Mouse (Mus musculus) G1E (cell line): Measurements from ENCODE around the gene Kcnk12. TPM values are rescaled to one million over a fixed set of nuclear protein-coding genes. Genes with fewer than 3 reads are reported as not detected.

Experiments used
- ATAC-seq: 2 replicates; pipeline ENCODE4 v1.8.0; 2016; ENCODE audit warnings: mild to moderate bottlenecking; ENCODE audit not compliant: insufficient number of reproducible peaks, poor library complexity, low FRiP score, severe bottlenecking; ENCODE audit errors: extremely low read depth
- DNase-seq: peaks from one replicate; pipeline ENCODE4 v3.0.0; 2012; ENCODE audit warnings: low spot score
- H3K27me3 ChIP-seq: 2 replicates; pipeline ENCODE4 v1.6.1; 2012; ENCODE audit warnings: mild to moderate bottlenecking, low read length, inconsistent platforms; ENCODE audit not compliant: insufficient read depth
- H3K36me3 ChIP-seq: replicated peaks from 2 replicates; pipeline ENCODE3; 2012; ENCODE audit warnings: mild to moderate bottlenecking, inconsistent platforms
- H3K4me1 ChIP-seq: 2 replicates; pipeline ENCODE4 v1.6.1; 2012; ENCODE audit warnings: low read depth, low read length, inconsistent platforms, mixed read lengths; ENCODE audit not compliant: insufficient read depth
- H3K4me3 ChIP-seq: 2 replicates; pipeline ENCODE4 v1.5.1; 2012; ENCODE audit warnings: low read depth, mild to moderate bottlenecking, inconsistent platforms, low read length, moderate library complexity, mixed read lengths
- H3K9me3 ChIP-seq: replicated peaks from 2 replicates; pipeline ENCODE4 v1.6.1; 2012; ENCODE audit warnings: inconsistent platforms
- CTCF ChIP-seq: IDR thresholded peaks from 2 replicates; pipeline ENCODE4 v1.5.1; 2012; ENCODE audit warnings: low read depth, low read length, inconsistent platforms, mixed read lengths
- GATA1 ChIP-seq: IDR thresholded peaks from 2 replicates; pipeline ENCODE4 v1.6.1; 2012; ENCODE audit warnings: borderline replicate concordance, low read length, inconsistent platforms, mixed read lengths
- GATA2 ChIP-seq: IDR thresholded peaks from 2 replicates; pipeline ENCODE4 v1.6.1; 2012; ENCODE audit warnings: low read depth, low read length, inconsistent platforms, borderline replicate concordance
- POLR2AphosphoS5 ChIP-seq: IDR thresholded peaks from 2 replicates; pipeline ENCODE4 v1.6.1; 2012; ENCODE audit warnings: low read depth, low read length, inconsistent platforms; ENCODE audit not compliant: insufficient replicate concordance
- TAL1 ChIP-seq: conservative IDR thresholded peaks from 2 replicates; pipeline ENCODE4 v1.6.1; 2012; ENCODE audit warnings: low read depth, low read length, inconsistent platforms, mixed read lengths
- polyA plus RNA-seq: library from polyadenylated mRNA; stranded (reverse); fragments of >175 nt; gene quantifications from 2 replicates; pipeline ENCODE4 v1.2.3, GENCODE M21; 2012
- total RNA-seq, 2 experiments: library from RNA; stranded (forward) in 1 of 2; stranded (reverse) in 1 of 2; fragments of 200-1000 nt in 1 of 2; fragments of >200 nt in 1 of 2; fragmentation: Nextera tagmentation in 1 of 2; gene quantifications; 2 replicates each; pipeline ENCODE4 v1.2.3; 2014 to 2017

Kcnk12 gene
- total and polyA plus RNA-seq, 3 experiments, result not detected

GRCm38 (mm10) chr17:87790661-87791060 lies 7.1 kb downstream of the Kcnk12 start:
- DNase-seq (no peak), ATAC-seq (no peak)
- Histone ChIP-seq H3K9me3 (peaks cover 8% of the 10 kb centered on the region), H3K4me3 (no peak overlapping the region), H3K36me3 (no peaks in the 10 kb centered on the region), H3K27me3 (no peaks in the 10 kb centered on the region), H3K4me1 (no peaks in the 10 kb centered on the region)
- TF ChIP-seq TAL1, result no peak
- no peak for TF ChIP-seq GATA2

- ATAC-seq, result no peak
- H3K36me3 ChIP-seq, result no peaks in the 10 kb centered on the region
- H3K27me3 ChIP-seq, result no peaks in the 10 kb centered on the region
- no peaks in the 10 kb centered on the region for H3K4me1 ChIP-seq
- no peak for DNase-seq
- peaks cover 20% of the 10 kb centered on the region for H3K9me3 ChIP-seq
- TF ChIP-seq POLR2AphosphoS5, result no peak
- TF ChIP-seq CTCF, result no peak
- no peak for TF ChIP-seq GATA2
- TF ChIP-seq GATA1, result no peak
- no peak for TF ChIP-seq TAL1
- no peak overlapping the region for H3K4me3 ChIP-seq
These were observed 9.6 kb downstream of the Kcnk12 start for GRCm38 (mm10) chr17:87788216-87788615.

GRCm38 (mm10) chr17:87787711-87788110 lies 10.1 kb downstream of the Kcnk12 start:
- Histone ChIP-seq H3K4me3 (no peak overlapping the region), H3K27me3 (no peaks in the 10 kb centered on the region), H3K9me3 (peaks cover 20% of the 10 kb centered on the region), H3K36me3 (no peaks in the 10 kb centered on the region), H3K4me1 (no peaks in the 10 kb centered on the region)
- ATAC-seq (no peak), DNase-seq (no peak)
- TF ChIP-seq CTCF (no peak), GATA2 (no peak), TAL1 (no peak), GATA1 (no peak), POLR2AphosphoS5 (no peak)

- no peak for ATAC-seq
- Histone ChIP-seq H3K27me3 (no peaks in the 10 kb centered on the region), H3K9me3 (peaks cover 20% of the 10 kb centered on the region), H3K36me3 (no peaks in the 10 kb centered on the region), H3K4me1 (no peaks in the 10 kb centered on the region), H3K4me3 (no peak overlapping the region)
- no peak for DNase-seq
- TF ChIP-seq GATA2 (no peak), POLR2AphosphoS5 (no peak), GATA1 (no peak), CTCF (no peak), TAL1 (no peak)
These were observed 12.1 kb downstream of the Kcnk12 start for GRCm38 (mm10) chr17:87785721-87786120.

- DNase-seq, result no peak
- no peaks in the 10 kb centered on the region for H3K36me3 ChIP-seq
- H3K4me1 ChIP-seq, result no peaks in the 10 kb centered on the region
- ATAC-seq, result no peak
- TF ChIP-seq GATA2 (no peak), POLR2AphosphoS5 (no peak), TAL1 (no peak), GATA1 (no peak)
- peaks cover 20% of the 10 kb centered on the region for H3K9me3 ChIP-seq
- no peaks in the 10 kb centered on the region for H3K27me3 ChIP-seq
- H3K4me3 ChIP-seq, result no peak overlapping the region
These were observed 12.9 kb downstream of the Kcnk12 start for GRCm38 (mm10) chr17:87784911-87785310.

- no peaks in the 10 kb centered on the region for H3K27me3 ChIP-seq
- no peak for DNase-seq
- TF ChIP-seq TAL1 (no peak), GATA1 (no peak), POLR2AphosphoS5 (no peak), GATA2 (no peak), CTCF (no peak)
- H3K36me3 ChIP-seq, result no peaks in the 10 kb centered on the region
- H3K4me1 ChIP-seq, result no peaks in the 10 kb centered on the region
- peaks cover 20% of the 10 kb centered on the region for H3K9me3 ChIP-seq
- H3K4me3 ChIP-seq, result no peak overlapping the region
- no peak for ATAC-seq
These were observed 13.5 kb downstream of the Kcnk12 start for GRCm38 (mm10) chr17:87784141-87784831.

- H3K36me3 ChIP-seq, result no peaks in the 10 kb centered on the region
- H3K27me3 ChIP-seq, result no peaks in the 10 kb centered on the region
- ATAC-seq (no peak), DNase-seq (no peak)
- no peak for TF ChIP-seq TAL1
- H3K4me3 ChIP-seq, result no peak overlapping the region
- H3K9me3 ChIP-seq, result peaks cover 20% of the 10 kb centered on the region
- H3K4me1 ChIP-seq, result no peaks in the 10 kb centered on the region
These were observed 16.6 kb downstream of the Kcnk12 start for GRCm38 (mm10) chr17:87781244-87781643.
